Mouse (Mus musculus): ENCODE results near the gene Aqr. TPM values are rescaled to one million over a fixed set of nuclear protein-coding genes. Genes with fewer than 3 reads are reported as not detected.
"Not testable (repeated sequence)": the region's sequence is repeated elsewhere in the genome, so short reads cannot be mapped to it uniquely, and the experiment has no call there.

The Aqr gene
- 48.5 and 53.2 TPM in 2 replicates for polyA plus RNA-seq (2014; fragmentation: Nextera tagmentation; extraction: Ambion mirVana)

- not testable (repeated sequence) for H3K27me3 ChIP-seq (replicated peaks; ENCODE audit: control insufficient read depth, insufficient read depth, low read length); DNase-seq (ENCODE audit: low spot score); H3K4me1 ChIP-seq (replicated peaks; ENCODE audit: control insufficient read depth, insufficient read depth, low read length); H3K4me2 ChIP-seq (ENCODE audit: low read length); H3K36me3 ChIP-seq (ENCODE audit: control insufficient read depth, insufficient read depth, low read length); H3K27ac ChIP-seq (ENCODE audit: low read depth); H3K4me3 ChIP-seq (ENCODE audit: low read depth, low read length); H3K9me3 ChIP-seq (ENCODE audit: control insufficient read depth, low read length); ATAC-seq (replicated peaks; ENCODE audit: low FRiP score, low TSS enrichment, low read depth); H3K9ac ChIP-seq (ENCODE audit: low read length)
- 58% methylated on average over 1 of the region's 6 CpGs for WGBS
These were observed at the start of gene Aqr for GRCm38 (mm10) chr2:114186924-114187323. Gene Aqr, minus strand, starts transcription at chr2:114187024.

- DNase-seq (ENCODE audit: low spot score): no peak
- no peak overlapping the region for H3K9ac ChIP-seq (ENCODE audit: low read length)
- WGBS: 87% methylated on average over 1 of the region's 1 CpGs
- no peak overlapping the region for H3K4me3 ChIP-seq (ENCODE audit: low read depth, low read length)
- no peak overlapping the region for H3K27ac ChIP-seq (ENCODE audit: low read depth)
- no peaks in the 10 kb centered on the region for H3K36me3 ChIP-seq (ENCODE audit: control insufficient read depth, insufficient read depth, low read length)
- no peaks in the 10 kb centered on the region for H3K4me1 ChIP-seq (replicated peaks; ENCODE audit: control insufficient read depth, insufficient read depth, low read length)
- ATAC-seq (replicated peaks; ENCODE audit: low FRiP score, low TSS enrichment, low read depth): no peak
- H3K9me3 ChIP-seq (ENCODE audit: control insufficient read depth, low read length): no peaks in the 10 kb centered on the region
- no peaks in the 10 kb centered on the region for H3K27me3 ChIP-seq (replicated peaks; ENCODE audit: control insufficient read depth, insufficient read depth, low read length)
- H3K4me2 ChIP-seq (ENCODE audit: low read length): no peak overlapping the region
These were observed 49.7 kb upstream of the Aqr start for GRCm38 (mm10) chr2:114236566-114236965.

- Histone ChIP-seq H3K27me3 (replicated peaks; ENCODE audit: control insufficient read depth, insufficient read depth, low read length) (no peaks in the 10 kb centered on the region), H3K4me1 (replicated peaks; ENCODE audit: control insufficient read depth, insufficient read depth, low read length) (no peaks in the 10 kb centered on the region), H3K36me3 (ENCODE audit: control insufficient read depth, insufficient read depth, low read length) (no peaks in the 10 kb centered on the region), H3K4me3 (ENCODE audit: low read depth, low read length) (no peak overlapping the region), H3K4me2 (ENCODE audit: low read length) (no peak overlapping the region), H3K9ac (ENCODE audit: low read length) (no peak overlapping the region), H3K9me3 (ENCODE audit: control insufficient read depth, low read length) (no peaks in the 10 kb centered on the region), H3K27ac (ENCODE audit: low read depth) (no peak overlapping the region)
- ATAC-seq (replicated peaks; ENCODE audit: low FRiP score, low TSS enrichment, low read depth) (no peak), DNase-seq (ENCODE audit: low spot score) (no peak)
- 84% methylated on average over 3 of the region's 3 CpGs for WGBS
These were observed 48.8 kb upstream of the Aqr start for GRCm38 (mm10) chr2:114235584-114235983.

GRCm38 (mm10) chr2:114231248-114231647, 44.4 kb upstream of the Aqr start:
- H3K4me2 ChIP-seq (ENCODE audit: low read length): no peak overlapping the region
- no peak for ATAC-seq (replicated peaks; ENCODE audit: low FRiP score, low TSS enrichment, low read depth)
- no peaks in the 10 kb centered on the region for H3K36me3 ChIP-seq (ENCODE audit: control insufficient read depth, insufficient read depth, low read length)
- no peaks in the 10 kb centered on the region for H3K4me1 ChIP-seq (replicated peaks; ENCODE audit: control insufficient read depth, insufficient read depth, low read length)
- H3K27ac ChIP-seq (ENCODE audit: low read depth): no peak overlapping the region
- H3K9me3 ChIP-seq (ENCODE audit: control insufficient read depth, low read length): no peaks in the 10 kb centered on the region
- no peaks in the 10 kb centered on the region for H3K27me3 ChIP-seq (replicated peaks; ENCODE audit: control insufficient read depth, insufficient read depth, low read length)
- H3K9ac ChIP-seq (ENCODE audit: low read length): no peak overlapping the region
- H3K4me3 ChIP-seq (ENCODE audit: low read depth, low read length): no peak overlapping the region
- 74% methylated on average over 2 of the region's 2 CpGs for WGBS
- no peak for DNase-seq (ENCODE audit: low spot score)

GRCm38 (mm10) chr2:114228672-114229071, 41.8 kb upstream of the Aqr start:
- DNase-seq (ENCODE audit: low spot score): no peak
- Histone ChIP-seq H3K27ac (ENCODE audit: low read depth) (no peak overlapping the region), H3K9ac (ENCODE audit: low read length) (no peak overlapping the region), H3K36me3 (ENCODE audit: control insufficient read depth, insufficient read depth, low read length) (no peaks in the 10 kb centered on the region), H3K4me1 (replicated peaks; ENCODE audit: control insufficient read depth, insufficient read depth, low read length) (no peaks in the 10 kb centered on the region), H3K4me2 (ENCODE audit: low read length) (no peak overlapping the region), H3K27me3 (replicated peaks; ENCODE audit: control insufficient read depth, insufficient read depth, low read length) (no peaks in the 10 kb centered on the region), H3K9me3 (ENCODE audit: control insufficient read depth, low read length) (no peaks in the 10 kb centered on the region), H3K4me3 (ENCODE audit: low read depth, low read length) (no peak overlapping the region)
- no peak for ATAC-seq (replicated peaks; ENCODE audit: low FRiP score, low TSS enrichment, low read depth)
- 87% methylated on average over 2 of the region's 2 CpGs for whole genome bisulfite sequencing

- peaks cover 5% of the 10 kb centered on the region for H3K4me1 ChIP-seq (replicated peaks; ENCODE audit: control insufficient read depth, insufficient read depth, low read length)
- H3K9me3 ChIP-seq (ENCODE audit: control insufficient read depth, low read length): no peaks in the 10 kb centered on the region
- no peak for ATAC-seq (replicated peaks; ENCODE audit: low FRiP score, low TSS enrichment, low read depth)
- H3K4me3 ChIP-seq (ENCODE audit: low read depth, low read length): no peak overlapping the region
- H3K27ac ChIP-seq (ENCODE audit: low read depth): no peak overlapping the region
- WGBS: 65% methylated on average over 6 of the region's 6 CpGs
- DNase-seq (ENCODE audit: low spot score): no peak
- no peaks in the 10 kb centered on the region for H3K27me3 ChIP-seq (replicated peaks; ENCODE audit: control insufficient read depth, insufficient read depth, low read length)
- no peaks in the 10 kb centered on the region for H3K36me3 ChIP-seq (ENCODE audit: control insufficient read depth, insufficient read depth, low read length)
- no peak overlapping the region for H3K9ac ChIP-seq (ENCODE audit: low read length)
- no peak overlapping the region for H3K4me2 ChIP-seq (ENCODE audit: low read length)
These were observed 18.2 kb upstream of the Aqr start for GRCm38 (mm10) chr2:114205036-114205435.

- ATAC-seq (replicated peaks; ENCODE audit: low FRiP score, low TSS enrichment, low read depth) (no peak), DNase-seq (ENCODE audit: low spot score) (no peak)
- 36% methylated on average over 4 of the region's 4 CpGs for WGBS
- Histone ChIP-seq H3K9ac (ENCODE audit: low read length) (peak overlapping the region; percentile 90; the same call in 1 of the 2 replicates), H3K27me3 (replicated peaks; ENCODE audit: control insufficient read depth, insufficient read depth, low read length) (no peaks in the 10 kb centered on the region), H3K4me3 (ENCODE audit: low read depth, low read length) (peak overlapping the region; percentile 88), H3K4me1 (replicated peaks; ENCODE audit: control insufficient read depth, insufficient read depth, low read length) (peaks cover 8% of the 10 kb centered on the region), H3K4me2 (ENCODE audit: low read length) (peak overlapping the region; percentile 50), H3K27ac (ENCODE audit: low read depth) (no peak overlapping the region; the same call in 1 of the 2 replicates), H3K9me3 (ENCODE audit: control insufficient read depth, low read length) (no peaks in the 10 kb centered on the region), H3K36me3 (ENCODE audit: control insufficient read depth, insufficient read depth, low read length) (peaks cover 9% of the 10 kb centered on the region)
These were observed 14.8 kb upstream of the Aqr start for GRCm38 (mm10) chr2:114201574-114201973.

- H3K27ac ChIP-seq (ENCODE audit: low read depth): peak within 1 kb of the TSS; percentile 62
- H3K4me1 ChIP-seq (replicated peaks; ENCODE audit: control insufficient read depth, insufficient read depth, low read length): peaks cover 8% of the 10 kb centered on the region
- DNase-seq (ENCODE audit: low spot score) (peak; percentile 94), ATAC-seq (replicated peaks; ENCODE audit: low FRiP score, low TSS enrichment, low read depth) (peak; percentile 95)
- H3K27me3 ChIP-seq (replicated peaks; ENCODE audit: control insufficient read depth, insufficient read depth, low read length): no peaks in the 10 kb centered on the region
- peaks cover 14% of the 10 kb centered on the region for H3K36me3 ChIP-seq (ENCODE audit: control insufficient read depth, insufficient read depth, low read length)
- WGBS: under 1% methylated on average over 36 of the region's 36 CpGs
- no peaks in the 10 kb centered on the region for H3K9me3 ChIP-seq (ENCODE audit: control insufficient read depth, low read length)
- H3K9ac ChIP-seq (ENCODE audit: low read length): peak within 1 kb of the TSS; percentile 90
- peak within 1 kb of the TSS; percentile 50 for H3K4me2 ChIP-seq (ENCODE audit: low read length)
- peak within 1 kb of the TSS; percentile 88 for H3K4me3 ChIP-seq (ENCODE audit: low read depth, low read length)
These were observed 14.2 kb upstream of the Aqr start, which contains the start of gene Zfp770 for GRCm38 (mm10) chr2:114200932-114201559. Gene Zfp770, minus strand, starts transcription at chr2:114201469.

GRCm38 (mm10) chr2:114196421-114196820, 9.6 kb upstream of the Aqr start:
- H3K27me3 ChIP-seq (replicated peaks; ENCODE audit: control insufficient read depth, insufficient read depth, low read length): no peaks in the 10 kb centered on the region
- DNase-seq (ENCODE audit: low spot score): no peak
- H3K4me3 ChIP-seq (ENCODE audit: low read depth, low read length): no peak overlapping the region
- H3K4me2 ChIP-seq (ENCODE audit: low read length): no peak overlapping the region
- 89% methylated on average over 5 of the region's 5 CpGs for WGBS
- peaks cover 8% of the 10 kb centered on the region for H3K4me1 ChIP-seq (replicated peaks; ENCODE audit: control insufficient read depth, insufficient read depth, low read length)
- H3K36me3 ChIP-seq (ENCODE audit: control insufficient read depth, insufficient read depth, low read length): peaks cover 30% of the 10 kb centered on the region
- no peak overlapping the region for H3K27ac ChIP-seq (ENCODE audit: low read depth)
- no peaks in the 10 kb centered on the region for H3K9me3 ChIP-seq (ENCODE audit: control insufficient read depth, low read length)
- no peak overlapping the region for H3K9ac ChIP-seq (ENCODE audit: low read length)
- no peak for ATAC-seq (replicated peaks; ENCODE audit: low FRiP score, low TSS enrichment, low read depth)
